Mouse (Mus musculus) liver, adult 2 months (tissue): Measurements from ENCODE around the gene Telo2.

Source experiments
- CTCF ChIP-seq: fragments of 200-500 bp; IDR thresholded peaks from 2 replicates; pipeline ENCODE4 v1.5.1; 2011; ENCODE audit warnings: low read depth, low read length, control low read depth
- POLR2A ChIP-seq: fragments of 200-500 bp; IDR thresholded peaks from 2 replicates; pipeline ENCODE4 v1.6.1; 2011; ENCODE audit warnings: low read length, control low read depth; ENCODE audit not compliant: insufficient read depth; ENCODE audit errors: extremely low read depth

DNA sequence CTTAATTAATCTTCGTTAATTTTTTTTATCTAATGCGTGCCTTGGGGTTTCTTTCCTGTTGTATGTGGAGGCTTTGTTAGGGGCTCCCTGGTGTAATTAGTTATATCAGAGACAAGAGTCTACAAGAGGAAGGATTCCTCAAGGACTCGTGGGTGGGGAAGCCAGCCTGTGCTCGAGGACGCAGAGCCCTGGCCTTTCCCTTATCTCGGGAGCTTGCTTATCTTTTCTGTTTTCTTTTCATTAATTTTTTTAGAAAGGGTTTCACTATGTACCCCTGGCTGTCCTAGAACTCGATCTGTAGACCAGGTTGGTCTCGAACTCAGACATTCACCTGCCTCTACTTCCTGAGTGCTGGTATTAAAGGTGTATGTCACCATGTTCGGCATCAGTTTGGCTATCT is 11.9 kb upstream of the Telo2 start:
- no peak for TF ChIP-seq CTCF
- no peak for TF ChIP-seq POLR2A
